Mouse (Mus musculus) thymus, adult 2 months (tissue): Measurements from ENCODE around the gene Asxl1. TPM values are rescaled to one million over a fixed set of nuclear protein-coding genes. Genes with fewer than 3 reads are reported as not detected.
A peak's percentile ranks its signal among the peaks of the same experiment; 100 is the strongest.

Source experiments
- DNase-seq: peaks from one replicate; pipeline ENCODE4 v3.0.0; 2021
- H3K27ac ChIP-seq: fragments of 200-500 bp; 2 replicates; pipeline ENCODE4 v1.5.1; 2012; ENCODE audit warnings: low read length, control low read depth; ENCODE audit not compliant: control insufficient read depth, insufficient read depth
- H3K27me3 ChIP-seq: fragments of 200-500 bp; 2 replicates; pipeline ENCODE4 v1.6.1; 2012; ENCODE audit warnings: mild to moderate bottlenecking, low read length, moderate library complexity, mixed read lengths; ENCODE audit not compliant: control insufficient read depth, insufficient read depth
- H3K36me3 ChIP-seq: fragments of 200-500 bp; 2 replicates; pipeline ENCODE4 v1.6.1; 2012; ENCODE audit warnings: mild to moderate bottlenecking, low read length, moderate library complexity; ENCODE audit not compliant: control insufficient read depth, insufficient read depth
- H3K4me1 ChIP-seq: fragments of 200-500 bp; replicated peaks from 2 replicates; pipeline ENCODE4 v1.6.1; 2012; ENCODE audit warnings: low read length; ENCODE audit not compliant: control insufficient read depth, insufficient read depth
- H3K4me3 ChIP-seq: fragments of 200-500 bp; 2 replicates; pipeline ENCODE4 v1.5.1; 2012; ENCODE audit warnings: mild to moderate bottlenecking, low read length, control low read depth, moderate library complexity; ENCODE audit not compliant: control insufficient read depth, insufficient read depth
- CTCF ChIP-seq: fragments of 200-500 bp; IDR thresholded peaks from 2 replicates; pipeline ENCODE4 v1.5.1; 2012; ENCODE audit warnings: mild to moderate bottlenecking, control low read depth, low read length, moderate library complexity, borderline replicate concordance; ENCODE audit not compliant: control insufficient read depth, poor library complexity, insufficient read depth; ENCODE audit errors: extremely low read depth
- POLR2A ChIP-seq: fragments of 200-500 bp; IDR thresholded peaks from 2 replicates; pipeline ENCODE4 v1.6.1; 2012; ENCODE audit warnings: mild to moderate bottlenecking, low read length, control low read depth, moderate library complexity; ENCODE audit not compliant: control insufficient read depth, poor library complexity, insufficient read depth; ENCODE audit errors: extremely low read depth
- WGBS: fragments of 180-500 bp; shearing (Covaris S2); methylation state at CpG from one replicate; pipeline ENCODE4 v1.1.7; 2018; 5-methylcytosine and 5-hydroxymethylcytosine counted together
- polyA plus RNA-seq: library from polyadenylated mRNA; depleted of rRNA; stranded (reverse); fragments of >200 nt; gene quantifications from 2 replicates; pipeline ENCODE4 v1.2.3, GENCODE M21; 2012

Gene Asxl1
- polyA plus RNA-seq, 1 experiment: 30.1 TPM

- H3K4me1 ChIP-seq: no peaks in the 10 kb centered on the region
- no peak overlapping the region for H3K27ac ChIP-seq
- H3K36me3 ChIP-seq: no peaks in the 10 kb centered on the region
- 97% methylated on average over 12 of the region's 12 CpGs for WGBS
- no peak for DNase-seq
- no peaks in the 10 kb centered on the region for H3K27me3 ChIP-seq
- TF ChIP-seq CTCF (no peak), POLR2A (no peak)
- no peak overlapping the region for H3K4me3 ChIP-seq
Observed at GRCm38 (mm10) chr2:153417841-153418240, 72.2 kb downstream of the Asxl1 start.

- Histone ChIP-seq H3K27me3 (no peaks in the 10 kb centered on the region), H3K4me1 (no peaks in the 10 kb centered on the region), H3K4me3 (no peak overlapping the region), H3K36me3 (no peaks in the 10 kb centered on the region), H3K27ac (no peak overlapping the region)
- TF ChIP-seq POLR2A (no peak), CTCF (no peak)
- DNase-seq: no peak
- WGBS: 86% methylated on average over 1 of the region's 1 CpGs
Observed at GRCm38 (mm10) chr2:153418381-153418780, 72.8 kb downstream of the Asxl1 start.

GRCm38 (mm10) chr2:153421233-153421632 is 75.6 kb downstream of the Asxl1 start:
- Histone ChIP-seq H3K27ac (no peak overlapping the region), H3K4me3 (no peak overlapping the region), H3K27me3 (no peaks in the 10 kb centered on the region), H3K36me3 (no peaks in the 10 kb centered on the region), H3K4me1 (peaks cover 11% of the 10 kb centered on the region)
- DNase-seq: no peak
- TF ChIP-seq POLR2A (no peak), CTCF (no peak)

- WGBS: 96% methylated on average over 5 of the region's 5 CpGs
- H3K4me3 ChIP-seq: no peak overlapping the region
- no peaks in the 10 kb centered on the region for H3K27me3 ChIP-seq
- no peak for DNase-seq
- TF ChIP-seq POLR2A (no peak), CTCF (no peak)
- no peak overlapping the region for H3K27ac ChIP-seq
- H3K4me1 ChIP-seq: peaks cover 11% of the 10 kb centered on the region
- no peaks in the 10 kb centered on the region for H3K36me3 ChIP-seq
Observed at GRCm38 (mm10) chr2:153422051-153422450, 76.4 kb downstream of the Asxl1 start.

- 96% methylated on average over 3 of the region's 3 CpGs for WGBS
- H3K4me3 ChIP-seq: no peak overlapping the region
- no peak for DNase-seq
- no peaks in the 10 kb centered on the region for H3K27me3 ChIP-seq
- TF ChIP-seq POLR2A (no peak), CTCF (no peak)
- no peaks in the 10 kb centered on the region for H3K36me3 ChIP-seq
- no peak overlapping the region for H3K27ac ChIP-seq
- peaks cover 11% of the 10 kb centered on the region for H3K4me1 ChIP-seq
Observed at GRCm38 (mm10) chr2:153423113-153423512, 77.5 kb downstream of the Asxl1 start.

- Histone ChIP-seq H3K36me3 (no peaks in the 10 kb centered on the region), H3K4me1 (peaks cover 11% of the 10 kb centered on the region), H3K27me3 (no peaks in the 10 kb centered on the region), H3K27ac (no peak overlapping the region), H3K4me3 (peak overlapping the region; percentile 16)
- DNase-seq: no peak
- TF ChIP-seq POLR2A (no peak), CTCF (no peak)
- WGBS: 85% methylated on average over 8 of the region's 8 CpGs
Observed at GRCm38 (mm10) chr2:153424557-153424956, 78.9 kb downstream of the Asxl1 start.
